Mouse (Mus musculus) hindbrain, embryonic 12.5 days (tissue): ENCODE measurements around the gene Tbc1d16. TPM values are rescaled to one million over a fixed set of nuclear protein-coding genes. Genes with fewer than 3 reads are reported as not detected.
"Not testable (repeated sequence)": the region's sequence is repeated elsewhere in the genome, so short reads cannot be mapped to it uniquely, and the experiment has no call there.

ENCODE experiments used
- ATAC-seq: fragments of 200-750 bp; cut with Nextera tagmentation; 2 replicates; pipeline ENCODE4 v1.8.0; 2017; ENCODE audit warnings: moderate TSS enrichment; ENCODE audit not compliant: low FRiP score
- H3K27ac ChIP-seq: fragments of 300-500 bp; sonication (generic); 2 replicates; pipeline ENCODE4 v1.5.1; 2016; ENCODE audit warnings: mild to moderate bottlenecking
- H3K27me3 ChIP-seq: fragments of 300-500 bp; sonication (generic); 2 replicates; pipeline ENCODE4 v1.6.1; 2016; ENCODE audit warnings: mild to moderate bottlenecking
- H3K36me3 ChIP-seq: fragments of 300-500 bp; sonication (generic); 2 replicates; pipeline ENCODE4 v1.6.1; 2016; ENCODE audit warnings: mild to moderate bottlenecking
- H3K4me1 ChIP-seq: fragments of 300-500 bp; sonication (generic); 2 replicates; pipeline ENCODE4 v1.6.1; 2016
- H3K4me2 ChIP-seq: fragments of 300-500 bp; sonication (generic); replicated peaks from 2 replicates; pipeline ENCODE4 v1.6.1; 2016; ENCODE audit warnings: mild to moderate bottlenecking
- H3K4me3 ChIP-seq: fragments of 300-500 bp; sonication (generic); 2 replicates; pipeline ENCODE4 v1.5.1; 2016; ENCODE audit warnings: mild to moderate bottlenecking
- H3K9ac ChIP-seq: fragments of 300-500 bp; sonication (generic); 2 replicates; pipeline ENCODE4 v1.6.1; 2016; ENCODE audit warnings: mild to moderate bottlenecking, moderate library complexity
- H3K9me3 ChIP-seq: fragments of 300-500 bp; sonication (generic); replicated peaks from 2 replicates; pipeline ENCODE4 v1.6.1; 2016; ENCODE audit warnings: mild to moderate bottlenecking
- WGBS: fragments of 180-500 bp; shearing (Covaris S2); methylation state at CpG from one replicate; pipeline ENCODE4 v1.1.7; 2016; 5-methylcytosine and 5-hydroxymethylcytosine counted together
- polyA plus RNA-seq: library from polyadenylated mRNA; unstranded; fragments of >200 nt; fragmentation: Nextera tagmentation; extraction: Ambion mirVana; gene quantifications from 2 replicates; pipeline ENCODE4 v1.2.1, GENCODE M21; 2016

The Tbc1d16 gene
- polyA plus RNA-seq, 1 experiment from 2014 or later, result 36.7 TPM

DNA sequence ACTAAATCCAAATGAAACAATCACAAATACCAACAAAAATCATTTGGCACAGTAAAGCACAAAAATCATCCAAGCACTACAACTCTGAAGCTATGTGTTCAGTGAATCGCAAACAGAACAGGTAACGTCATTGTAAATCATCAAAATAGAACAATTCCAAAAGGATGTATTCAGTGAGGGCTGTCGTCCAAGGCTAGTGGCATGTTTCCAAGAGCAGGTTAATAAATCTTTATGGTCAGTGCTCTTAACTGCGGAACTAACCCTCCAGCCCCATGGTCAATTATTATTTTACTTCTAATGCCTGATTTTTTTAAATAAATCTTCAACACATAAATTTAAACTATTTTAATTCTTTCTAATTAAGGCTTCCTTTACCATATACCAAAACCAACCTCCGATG lies 28.3 kb upstream of the Tbc1d16 start:
- Histone ChIP-seq H3K36me3 (peaks cover 36% of the 10 kb centered on the region), H3K4me1 (peaks cover 24% of the 10 kb centered on the region)
- not testable (repeated sequence) for H3K9ac ChIP-seq, H3K4me2 ChIP-seq, H3K4me3 ChIP-seq, H3K27ac ChIP-seq, ATAC-seq, H3K9me3 ChIP-seq, H3K27me3 ChIP-seq
- WGBS, result 93% methylated on average over 5 of the region's 5 CpGs

DNA sequence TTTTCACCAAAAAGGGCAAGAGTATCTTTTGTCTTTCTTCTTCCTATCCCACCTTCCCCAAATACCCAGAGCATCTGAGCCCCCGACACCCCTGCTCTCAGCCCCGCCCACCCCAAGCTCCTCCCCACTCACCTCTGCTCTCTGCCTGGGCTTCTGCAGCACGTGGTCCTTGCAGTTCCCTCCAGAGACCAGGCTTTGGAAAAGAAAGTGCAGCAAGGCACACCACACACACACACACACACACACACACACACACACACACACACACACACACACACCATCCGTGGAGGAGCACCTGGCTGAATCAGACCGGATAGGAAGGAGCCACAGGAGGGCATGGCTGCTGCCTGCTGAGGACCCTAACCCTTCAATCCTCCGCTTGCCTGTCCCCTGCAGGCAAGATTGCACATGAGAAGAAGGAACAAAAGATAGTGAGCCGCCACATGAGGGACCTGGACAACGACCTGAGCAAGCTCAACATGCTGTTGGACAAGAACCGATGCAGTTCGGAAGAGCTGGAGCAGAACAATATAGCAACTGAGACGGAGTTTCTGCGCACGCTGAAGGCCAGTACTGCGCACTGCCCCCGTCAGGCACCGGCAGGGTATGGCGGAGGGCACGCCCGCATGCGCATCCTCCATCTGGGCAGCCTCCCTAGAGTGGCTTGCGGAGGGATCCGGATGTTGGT lies 24.7 kb upstream of the Tbc1d16 start:
- no peaks in the 10 kb centered on the region for H3K9me3 ChIP-seq
- H3K4me1 ChIP-seq, result peaks cover 30% of the 10 kb centered on the region
- H3K27ac ChIP-seq, result no peak overlapping the region
- WGBS, result 6% methylated on average over 21 of the region's 22 CpGs
- no peak overlapping the region for H3K9ac ChIP-seq
- ATAC-seq, result peak; percentile 64
- H3K36me3 ChIP-seq, result 0 out of 2 replicates have a peak, but pooled peaks cover 5% of the 10 kb centered on the region
- H3K4me2 ChIP-seq, result peak overlapping the region; percentile 45
- H3K27me3 ChIP-seq, result 0 out of 2 replicates have a peak, but pooled peaks cover 3% of the 10 kb centered on the region
- peak overlapping the region; percentile 5; the same call in 1 of the 2 replicates for H3K4me3 ChIP-seq

DNA sequence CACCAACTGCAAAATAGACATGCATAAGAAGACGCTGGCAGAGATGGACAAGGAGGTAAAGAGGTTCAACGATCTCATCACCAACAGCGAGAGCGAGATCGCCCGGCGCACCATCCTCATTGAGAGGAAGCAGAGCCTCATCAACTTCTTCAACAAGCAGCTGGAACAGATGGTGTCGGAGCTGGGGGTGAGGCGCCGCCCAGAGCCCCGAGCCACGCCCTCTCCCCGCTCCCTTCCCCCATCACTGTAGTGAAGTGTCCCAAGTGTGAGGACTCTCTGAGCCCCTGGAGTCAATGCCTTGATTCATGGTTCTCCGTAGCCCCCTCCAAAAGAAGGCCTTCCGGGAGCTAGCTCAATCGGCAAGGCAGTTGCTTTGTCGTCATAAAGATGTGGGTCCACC lies 22.7 kb upstream of the Tbc1d16 start:
- 62% methylated on average over 17 of the region's 17 CpGs for WGBS

DNA sequence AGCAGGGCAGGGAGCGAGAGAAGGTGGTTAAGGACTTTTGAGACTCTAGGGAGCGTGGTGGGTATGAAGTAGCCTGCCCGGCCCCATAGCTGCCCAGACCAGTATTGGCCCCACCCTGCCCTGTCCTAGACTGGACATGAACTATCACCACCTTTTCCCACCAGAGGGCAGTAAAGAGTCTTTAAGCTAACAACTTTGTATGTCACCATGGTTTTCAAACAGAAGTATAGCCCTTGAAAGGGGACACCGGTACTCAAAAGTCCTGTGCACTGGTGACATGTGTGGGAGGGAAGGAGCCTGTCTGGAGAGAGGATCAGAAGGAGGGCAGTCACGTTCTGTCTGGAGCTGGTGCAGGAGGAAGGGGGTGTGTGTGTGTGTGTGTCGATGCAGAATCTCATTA lies 20.7 kb upstream of the Tbc1d16 start:
- Histone ChIP-seq H3K9me3 (no peaks in the 10 kb centered on the region), H3K4me1 (peaks cover 26% of the 10 kb centered on the region), H3K4me3 (no peak overlapping the region), H3K36me3 (peaks cover 11% of the 10 kb centered on the region; the same call in 1 of the 2 replicates), H3K27me3 (0 out of 2 replicates have a peak, but pooled peaks cover 3% of the 10 kb centered on the region), H3K4me2 (no peak overlapping the region), H3K27ac (no peak overlapping the region), H3K9ac (no peak overlapping the region)
- WGBS, result 29% methylated on average over 6 of the region's 6 CpGs
- ATAC-seq, result peak; percentile 39; the same call in 1 of the 2 replicates

More for the DNA sequence above, 22.7 kb upstream of the Tbc1d16 start:
- 0 out of 2 replicates have a peak, but pooled peaks cover 3% of the 10 kb centered on the region for H3K27me3 ChIP-seq
- peaks cover 26% of the 10 kb centered on the region for H3K4me1 ChIP-seq
- no peak overlapping the region for H3K4me2 ChIP-seq
- H3K9ac ChIP-seq, result no peak overlapping the region
- no peaks in the 10 kb centered on the region for H3K9me3 ChIP-seq
- H3K36me3 ChIP-seq, result 0 out of 2 replicates have a peak, but pooled peaks cover 2% of the 10 kb centered on the region
- no peak overlapping the region for H3K27ac ChIP-seq
- no peak for ATAC-seq
- no peak overlapping the region for H3K4me3 ChIP-seq

DNA sequence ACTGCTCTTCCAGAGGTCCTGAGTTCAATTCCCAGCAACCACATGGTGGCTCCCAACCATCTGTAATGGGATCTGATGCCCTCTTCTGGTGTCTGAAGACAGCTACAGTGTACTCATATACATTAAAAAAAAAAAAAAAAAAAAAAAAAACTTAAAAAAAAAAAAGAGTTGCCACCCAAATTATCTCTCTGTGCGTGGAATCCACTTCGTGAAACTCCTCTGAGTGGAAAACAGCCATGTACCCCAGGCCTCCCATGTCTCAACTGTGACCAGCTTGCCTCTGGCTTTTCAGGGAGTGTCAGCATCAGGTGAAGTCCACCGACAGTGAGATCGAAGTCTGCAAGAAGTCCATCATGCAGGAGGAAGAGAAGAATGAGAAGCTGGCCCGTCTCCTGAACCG lies 17.2 kb upstream of the Tbc1d16 start:
- not testable (repeated sequence) for H3K9me3 ChIP-seq, H3K4me3 ChIP-seq, H3K4me1 ChIP-seq, H3K9ac ChIP-seq, ATAC-seq, H3K27me3 ChIP-seq, H3K4me2 ChIP-seq, H3K27ac ChIP-seq
- H3K36me3 ChIP-seq, result peaks cover 32% of the 10 kb centered on the region
- 89% methylated on average over 6 of the region's 6 CpGs for WGBS

DNA sequence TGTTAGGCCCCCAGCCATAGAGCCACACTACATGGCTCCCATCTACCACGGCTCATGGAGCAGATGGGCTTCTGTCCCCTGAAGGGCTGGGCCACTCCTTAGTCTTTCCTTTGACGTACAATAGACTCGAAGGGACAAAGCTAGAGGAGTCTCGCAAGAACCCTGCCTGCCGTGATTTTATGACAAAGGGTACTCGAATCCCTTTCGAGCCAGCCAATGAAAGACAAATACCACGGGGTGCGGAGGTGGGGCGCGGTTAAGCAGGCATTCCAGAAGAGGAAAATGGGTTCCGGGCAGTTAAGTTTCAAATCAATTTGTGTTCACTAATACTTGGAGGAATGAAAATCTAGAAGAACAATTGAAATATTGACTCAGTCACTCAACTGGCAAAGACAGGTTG lies 11.2 kb upstream of the Tbc1d16 start:
- H3K4me3 ChIP-seq, result no peak overlapping the region
- no peak overlapping the region; the same call in 1 of the 2 replicates for H3K27ac ChIP-seq
- 0 out of 2 replicates have a peak, but pooled peaks cover 4% of the 10 kb centered on the region for H3K9me3 ChIP-seq
- WGBS, result 88% methylated on average over 12 of the region's 12 CpGs
- no peak overlapping the region for H3K9ac ChIP-seq
- no peak for ATAC-seq
- H3K27me3 ChIP-seq, result no peaks in the 10 kb centered on the region
- H3K4me1 ChIP-seq, result peaks cover 13% of the 10 kb centered on the region
- no peak overlapping the region for H3K4me2 ChIP-seq
- peaks cover 58% of the 10 kb centered on the region for H3K36me3 ChIP-seq

DNA sequence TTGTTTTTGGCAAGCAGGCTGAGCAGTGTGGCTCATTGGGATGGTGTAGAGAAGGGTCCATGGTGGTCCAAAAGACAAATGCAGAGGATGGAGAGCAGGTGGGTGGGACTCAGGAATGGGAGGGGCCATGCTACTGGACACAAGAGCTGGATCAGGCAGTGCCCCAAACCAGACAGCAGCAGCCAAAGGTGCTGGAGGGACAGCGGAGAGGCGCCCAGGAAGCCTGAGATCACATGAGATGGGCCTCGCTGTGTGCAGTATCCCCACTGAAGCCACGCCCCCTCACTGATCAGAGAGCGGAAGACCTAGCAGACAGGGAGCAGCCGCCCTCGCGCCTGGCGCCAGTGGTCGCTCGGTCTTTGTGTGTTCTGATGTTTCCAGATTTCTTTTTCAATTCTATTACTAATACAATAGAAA lies 10.0 kb upstream of the Tbc1d16 start:
- 13% methylated on average over 11 of the region's 11 CpGs for WGBS
- Histone ChIP-seq H3K4me1 (peaks cover 13% of the 10 kb centered on the region), H3K9ac (no peak overlapping the region), H3K36me3 (peaks cover 54% of the 10 kb centered on the region), H3K27me3 (no peaks in the 10 kb centered on the region), H3K4me2 (peak overlapping the region; percentile 42), H3K4me3 (peak overlapping the region; percentile 21), H3K9me3 (0 out of 2 replicates have a peak, but pooled peaks cover 4% of the 10 kb centered on the region), H3K27ac (0 out of 2 replicates have a peak overlapping the region, but pooled peaks have one; percentile 5)
- ATAC-seq, result peak; percentile 53

DNA sequence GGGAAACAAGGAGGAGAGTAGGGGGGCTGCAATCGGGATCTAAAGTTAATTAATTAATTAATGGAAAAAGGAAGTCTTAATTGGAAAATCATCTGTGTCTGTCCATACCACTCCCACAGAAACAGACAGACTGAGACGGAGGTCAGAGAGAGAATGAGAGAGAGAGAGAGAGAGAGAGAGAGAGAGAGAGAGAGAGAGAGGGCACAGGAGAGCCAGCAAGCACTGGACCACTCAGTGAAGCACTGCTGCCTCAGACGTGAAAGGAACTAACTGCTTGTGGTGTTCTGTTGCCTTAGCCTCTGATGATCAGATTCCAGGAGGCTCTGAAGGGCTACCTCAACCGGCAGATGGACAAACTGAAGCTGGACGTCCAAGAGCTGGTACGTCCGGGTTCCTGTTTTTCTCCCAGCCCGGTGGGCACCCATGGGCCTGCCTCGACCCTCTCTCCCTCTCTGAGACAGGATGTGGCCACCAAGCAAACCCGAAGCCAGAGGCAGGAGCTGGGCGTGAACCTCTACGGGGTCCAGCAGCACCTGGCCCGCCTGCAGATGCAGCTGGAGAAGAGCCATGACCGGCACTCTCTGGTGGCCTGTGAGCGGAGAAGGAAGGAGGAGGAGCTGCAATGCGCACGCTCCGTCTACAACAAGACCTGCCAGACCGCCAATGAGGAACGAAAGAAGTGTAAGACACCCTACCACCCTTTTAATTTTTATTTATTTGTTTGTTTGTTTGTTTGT lies 9.4 kb upstream of the Tbc1d16 start:
- 42% methylated on average over 20 of the region's 20 CpGs for WGBS
- peak overlapping the region; percentile 21 for H3K4me3 ChIP-seq
- peak overlapping the region; percentile 53; the same call in 1 of the 2 replicates for H3K9ac ChIP-seq
- no peaks in the 10 kb centered on the region for H3K27me3 ChIP-seq
- H3K4me2 ChIP-seq, result peak overlapping the region; percentile 42
- H3K4me1 ChIP-seq, result peaks cover 13% of the 10 kb centered on the region
- 0 out of 2 replicates have a peak, but pooled peaks cover 4% of the 10 kb centered on the region for H3K9me3 ChIP-seq
- peaks cover 51% of the 10 kb centered on the region for H3K36me3 ChIP-seq
- H3K27ac ChIP-seq, result 0 out of 2 replicates have a peak overlapping the region, but pooled peaks have one; percentile 44
- ATAC-seq, result peak; percentile 55

DNA sequence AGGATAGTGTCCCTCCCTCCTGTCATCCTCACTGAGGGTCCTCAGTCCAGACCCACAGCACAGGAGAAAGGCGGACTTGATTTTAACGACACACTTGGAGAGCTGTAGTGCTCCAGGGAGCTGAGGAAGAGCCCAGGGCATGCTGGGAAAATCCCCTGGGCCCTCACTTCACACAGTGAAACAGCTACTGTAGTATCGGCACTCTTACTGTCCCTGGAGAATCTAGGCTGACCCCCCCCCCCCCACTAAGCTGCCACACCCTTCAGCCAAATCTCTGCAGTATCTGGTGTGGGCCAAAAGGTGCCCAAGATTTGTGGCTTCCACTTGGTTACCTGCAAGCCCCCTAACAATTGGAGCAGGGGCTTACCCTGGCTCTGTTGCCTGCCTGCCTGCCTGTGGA lies 8.7 kb upstream of the Tbc1d16 start:
- WGBS, result 50% methylated on average over 3 of the region's 3 CpGs
- H3K9ac ChIP-seq, result no peak overlapping the region
- H3K4me2 ChIP-seq, result no peak overlapping the region
- H3K27me3 ChIP-seq, result no peaks in the 10 kb centered on the region
- H3K27ac ChIP-seq, result no peak overlapping the region
- peaks cover 13% of the 10 kb centered on the region for H3K4me1 ChIP-seq
- H3K4me3 ChIP-seq, result no peak overlapping the region
- H3K36me3 ChIP-seq, result peaks cover 49% of the 10 kb centered on the region
- no peak for ATAC-seq
- H3K9me3 ChIP-seq, result 0 out of 2 replicates have a peak, but pooled peaks cover 4% of the 10 kb centered on the region

DNA sequence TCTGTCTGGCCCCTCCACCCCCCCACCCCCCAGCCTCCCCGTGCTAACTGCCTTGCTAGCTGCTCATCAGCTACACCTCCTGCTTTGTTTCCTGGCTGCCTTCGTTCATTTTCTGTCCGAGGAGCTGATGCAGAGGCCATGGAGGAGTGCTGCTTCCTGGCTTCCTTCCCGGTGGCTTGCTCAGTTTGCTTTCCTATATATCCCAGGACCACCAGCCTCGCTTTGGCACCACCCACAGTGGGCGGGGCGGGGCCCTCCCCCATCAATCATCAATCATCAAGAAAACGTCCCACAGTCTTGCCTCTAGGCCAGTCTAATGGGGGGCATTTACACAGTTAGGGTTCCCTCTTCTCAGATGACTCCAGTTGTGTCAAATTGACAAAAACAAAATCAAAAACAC lies 8.1 kb upstream of the Tbc1d16 start:
- Histone ChIP-seq H3K9me3 (0 out of 2 replicates have a peak, but pooled peaks cover 4% of the 10 kb centered on the region), H3K4me1 (peaks cover 13% of the 10 kb centered on the region), H3K9ac (no peak overlapping the region), H3K4me2 (no peak overlapping the region), H3K36me3 (peaks cover 54% of the 10 kb centered on the region), H3K4me3 (no peak overlapping the region), H3K27ac (no peak overlapping the region), H3K27me3 (no peaks in the 10 kb centered on the region)
- no peak for ATAC-seq
- 35% methylated on average over 8 of the region's 8 CpGs for WGBS

DNA sequence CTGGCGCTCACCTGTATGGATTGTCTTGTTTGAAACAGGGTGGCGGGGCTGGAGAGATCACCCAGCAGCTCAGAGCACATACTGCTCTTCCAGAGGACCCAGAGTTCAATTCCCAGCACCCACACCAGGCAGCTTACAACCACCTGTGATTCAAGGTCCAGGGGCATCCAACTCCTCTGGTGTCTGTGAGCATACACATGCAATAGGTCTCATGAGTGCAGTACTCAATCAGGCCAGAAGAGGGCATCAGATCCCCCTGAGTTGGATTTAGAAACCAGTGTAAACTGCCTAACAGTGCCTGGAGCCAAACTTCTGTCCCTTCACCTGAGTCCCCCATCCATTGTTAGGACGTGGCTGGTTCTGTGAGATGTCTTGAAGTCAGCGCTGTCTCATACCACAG lies 7.3 kb upstream of the Tbc1d16 start:
- WGBS, result 84% methylated on average over 4 of the region's 4 CpGs
- Histone ChIP-seq H3K36me3 (peaks cover 47% of the 10 kb centered on the region), H3K4me3 (no peak overlapping the region), H3K27me3 (no peaks in the 10 kb centered on the region), H3K9me3 (0 out of 2 replicates have a peak, but pooled peaks cover 4% of the 10 kb centered on the region), H3K4me1 (peaks cover 16% of the 10 kb centered on the region), H3K27ac (no peak overlapping the region), H3K9ac (no peak overlapping the region), H3K4me2 (no peak overlapping the region)
- ATAC-seq, result no peak

DNA sequence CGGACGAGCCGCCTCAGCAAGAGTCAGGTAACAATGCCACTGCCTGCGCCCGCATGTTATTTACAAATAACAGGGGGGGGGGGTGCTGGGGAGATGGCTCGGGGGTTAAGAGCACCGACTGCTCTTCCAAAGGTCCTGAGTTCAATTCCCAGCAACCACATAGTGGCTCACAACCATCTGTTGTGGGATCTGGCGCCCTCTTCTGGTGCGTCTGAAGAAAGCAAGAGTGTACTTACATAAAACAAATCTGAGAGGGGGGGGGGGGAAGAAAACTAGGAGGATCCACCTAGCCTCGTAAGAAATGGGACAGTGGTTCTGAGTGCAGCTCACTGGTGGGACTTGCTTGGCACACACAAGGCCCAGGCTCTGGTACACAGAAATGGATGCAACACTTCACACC lies 6.5 kb upstream of the Tbc1d16 start:
- no peak overlapping the region for H3K9ac ChIP-seq
- H3K36me3 ChIP-seq, result peaks cover 38% of the 10 kb centered on the region
- WGBS, result 96% methylated on average over 10 of the region's 10 CpGs
- H3K9me3 ChIP-seq, result 0 out of 2 replicates have a peak, but pooled peaks cover 4% of the 10 kb centered on the region
- no peaks in the 10 kb centered on the region for H3K27me3 ChIP-seq
- no peak overlapping the region for H3K4me3 ChIP-seq
- no peak overlapping the region for H3K27ac ChIP-seq
- H3K4me1 ChIP-seq, result peaks cover 25% of the 10 kb centered on the region
- no peak overlapping the region for H3K4me2 ChIP-seq
- no peak for ATAC-seq
